Mouse (Mus musculus): ENCODE results near the gene Lgals7. TPM values are rescaled to one million over a fixed set of nuclear protein-coding genes. Genes with fewer than 3 reads are reported as not detected.

The Lgals7 gene
- total RNA-seq, 1 experiment, result 0.89 TPM

DNA sequence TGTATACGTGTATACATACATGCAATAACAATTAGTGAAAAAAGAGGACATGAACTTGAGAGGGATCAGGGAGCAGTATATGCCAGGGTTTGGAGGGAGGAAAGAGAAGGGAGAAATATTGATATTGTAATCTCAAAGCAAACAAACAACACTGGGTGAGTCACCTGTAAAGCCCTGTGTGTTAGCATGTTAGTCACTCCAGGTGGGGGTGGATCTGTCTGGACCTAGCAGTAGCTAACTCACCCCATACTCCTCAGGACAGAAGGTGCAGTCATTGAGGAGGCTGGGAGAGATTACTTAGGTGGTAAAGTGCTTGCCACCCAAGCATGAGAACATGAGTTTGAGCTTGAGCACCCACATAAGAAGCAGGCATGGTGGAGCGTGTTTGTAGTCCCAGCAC, 3.7 kb upstream of the Lgals7 start:
- in situ Hi-C loops (cut with MboI; ENCODE audit: low sequenced_read_pairs in 2 of 2, unreplicated experiment in 2 of 2), result no loop called here
- Histone ChIP-seq H3K4me3 (ENCODE audit: insufficient read depth in 1 of 2, low read depth in 1 of 2, low read length in 2 of 2, poor library complexity in 1 of 2, severe bottlenecking in 1 of 2) (no peak overlapping the region), H3K36me3 (ENCODE audit: control insufficient read depth, insufficient read depth, low read length, poor library complexity, severe bottlenecking) (no peaks in the 10 kb centered on the region), H3K27ac (ENCODE audit: insufficient read depth, low read depth, low read length, poor library complexity, severe bottlenecking) (no peak overlapping the region), H3K4me1 (ENCODE audit: control insufficient read depth in 2 of 2, insufficient read depth in 2 of 2, low read length in 2 of 2, poor library complexity in 1 of 2) (peaks cover 0 to 10% of the 10 kb centered on the region in 2 experiments; a peak in 1 of 4 replicates), H3K9ac (ENCODE audit: insufficient read depth, low read depth, low read length, poor library complexity, severe bottlenecking) (no peak overlapping the region), H3K9me3 (ENCODE audit: control insufficient read depth, insufficient read depth, low read depth, low read length) (no peaks in the 10 kb centered on the region)
- TF ChIP-seq CHD2 (IDR thresholded peaks at IDR 0.05; ENCODE audit: low read depth, low read length), result no peak
- no peak for TF ChIP-seq ZC3H11A (IDR thresholded peaks at IDR 0.05; ENCODE audit: borderline replicate concordance, low read depth, low read length)
- TF ChIP-seq MAFK (IDR thresholded peaks at IDR 0.05; ENCODE audit: insufficient read depth, low read depth, low read length), result no peak
- no peak for TF ChIP-seq HCFC1 (IDR thresholded peaks at IDR 0.05; ENCODE audit: borderline replicate concordance, insufficient read depth, low read length)
- TF ChIP-seq ZNF384 (IDR thresholded peaks at IDR 0.05; ENCODE audit: low read depth, low read length), result no peak
- DNase-seq (ENCODE audit: low read depth, low spot score), result no peak

DNA sequence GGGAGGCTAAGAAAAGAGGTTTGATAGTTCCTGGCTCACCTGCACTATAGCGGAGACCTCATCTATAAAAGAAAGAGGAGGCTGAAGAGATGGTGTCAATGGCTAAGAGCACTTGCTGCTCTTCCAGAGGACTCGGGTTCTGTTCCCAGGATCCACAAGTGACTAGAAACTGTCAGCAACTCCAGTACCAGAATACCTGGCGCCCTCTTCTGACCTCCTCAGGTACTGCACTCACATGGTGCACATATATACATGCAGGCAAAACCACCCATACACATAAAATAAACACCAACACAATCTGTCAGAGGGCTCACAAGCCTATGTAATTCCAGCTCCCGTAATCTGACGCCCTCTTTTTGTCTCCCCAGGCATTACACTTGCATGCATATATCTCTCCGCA, 2.8 kb upstream of the Lgals7 start:
- H3K36me3 ChIP-seq (ENCODE audit: control insufficient read depth, insufficient read depth, low read length, poor library complexity, severe bottlenecking), result no peaks in the 10 kb centered on the region
- H3K9ac ChIP-seq (ENCODE audit: insufficient read depth, low read depth, low read length, poor library complexity, severe bottlenecking), result no peak overlapping the region
- in situ Hi-C loops (cut with MboI; ENCODE audit: low sequenced_read_pairs in 2 of 2, unreplicated experiment in 2 of 2), result no loop called here
- H3K9me3 ChIP-seq (ENCODE audit: control insufficient read depth, insufficient read depth, low read depth, low read length), result no peaks in the 10 kb centered on the region
- no peak overlapping the region for H3K4me3 ChIP-seq (ENCODE audit: insufficient read depth in 1 of 2, low read depth in 1 of 2, low read length in 2 of 2, poor library complexity in 1 of 2, severe bottlenecking in 1 of 2)
- peaks cover 0 to 10% of the 10 kb centered on the region in 2 experiments; a peak in 1 of 4 replicates for H3K4me1 ChIP-seq (ENCODE audit: control insufficient read depth in 2 of 2, insufficient read depth in 2 of 2, low read length in 2 of 2, poor library complexity in 1 of 2)
- H3K27ac ChIP-seq (ENCODE audit: insufficient read depth, low read depth, low read length, poor library complexity, severe bottlenecking), result no peak overlapping the region
- peak; percentile 51 for DNase-seq (ENCODE audit: low read depth, low spot score)
- no peak for TF ChIP-seq MAFK (IDR thresholded peaks at IDR 0.05; ENCODE audit: insufficient read depth, low read depth, low read length)
- 0 out of 2 replicates have a peak, but pooled peaks have one; percentile 27 for TF ChIP-seq ZC3H11A (IDR thresholded peaks at IDR 0.05; ENCODE audit: borderline replicate concordance, low read depth, low read length)

DNA sequence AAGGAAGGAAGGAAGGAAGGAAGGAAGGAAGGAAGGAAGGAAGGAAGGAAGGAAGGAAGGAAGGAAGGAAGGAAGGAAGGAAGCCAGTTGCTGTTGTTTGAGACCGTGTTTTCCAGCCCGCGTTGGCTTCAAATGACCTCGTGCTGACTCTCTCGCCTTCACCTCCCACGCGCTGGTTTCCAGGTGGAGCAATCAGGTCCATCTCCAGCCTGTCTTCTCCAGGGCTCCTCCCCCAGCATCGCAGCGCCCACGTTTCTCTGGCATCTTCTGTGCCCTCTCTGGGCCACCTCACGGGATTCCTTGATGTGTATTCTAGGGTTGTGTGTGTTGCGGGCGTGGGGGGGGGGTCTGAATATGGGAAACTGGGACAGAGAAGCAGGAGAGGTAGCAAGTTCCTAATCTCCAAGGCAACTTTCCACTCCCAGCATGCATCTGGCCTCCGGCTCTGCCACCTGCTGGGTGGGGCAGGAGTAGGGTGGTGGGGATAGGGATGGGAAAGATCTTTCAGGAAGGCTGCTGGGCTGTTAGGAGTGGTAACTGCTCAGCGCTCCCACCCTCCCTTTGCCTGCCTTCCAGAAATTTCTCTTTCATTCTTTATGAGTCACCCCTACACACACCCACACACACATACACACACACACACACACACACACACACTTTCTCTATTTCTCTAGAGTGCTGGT, 695 bp upstream of the Lgals7 start:
- no peaks in the 10 kb centered on the region for H3K9me3 ChIP-seq (ENCODE audit: control insufficient read depth, insufficient read depth, low read depth, low read length)
- H3K4me1 ChIP-seq (ENCODE audit: control insufficient read depth in 2 of 2, insufficient read depth in 2 of 2, low read length in 2 of 2, poor library complexity in 1 of 2), result peaks cover 0 to 14% of the 10 kb centered on the region in 2 experiments; a peak in 1 of 4 replicates
- in situ Hi-C loops (cut with MboI; ENCODE audit: low sequenced_read_pairs in 2 of 2, unreplicated experiment in 2 of 2), result no loop called here
- H3K36me3 ChIP-seq (ENCODE audit: control insufficient read depth, insufficient read depth, low read length, poor library complexity, severe bottlenecking), result no peaks in the 10 kb centered on the region
- H3K9ac ChIP-seq (ENCODE audit: insufficient read depth, low read depth, low read length, poor library complexity, severe bottlenecking), result no peak overlapping the region
- DNase-seq (ENCODE audit: low read depth, low spot score), result no peak
- no peak overlapping the region for H3K4me3 ChIP-seq (ENCODE audit: insufficient read depth in 1 of 2, low read depth in 1 of 2, low read length in 2 of 2, poor library complexity in 1 of 2, severe bottlenecking in 1 of 2)
- TF ChIP-seq CHD2 (IDR thresholded peaks at IDR 0.05; ENCODE audit: low read depth, low read length), result no peak
- no peak for TF ChIP-seq HCFC1 (IDR thresholded peaks at IDR 0.05; ENCODE audit: borderline replicate concordance, insufficient read depth, low read length)
- TF ChIP-seq MAFK (IDR thresholded peaks at IDR 0.05; ENCODE audit: insufficient read depth, low read depth, low read length), result no peak
- TF ChIP-seq ZNF384 (IDR thresholded peaks at IDR 0.05; ENCODE audit: low read depth, low read length), result no peak
- no peak for TF ChIP-seq ZC3H11A (IDR thresholded peaks at IDR 0.05; ENCODE audit: borderline replicate concordance, low read depth, low read length)
- H3K27ac ChIP-seq (ENCODE audit: insufficient read depth, low read depth, low read length, poor library complexity, severe bottlenecking), result no peak overlapping the region

DNA sequence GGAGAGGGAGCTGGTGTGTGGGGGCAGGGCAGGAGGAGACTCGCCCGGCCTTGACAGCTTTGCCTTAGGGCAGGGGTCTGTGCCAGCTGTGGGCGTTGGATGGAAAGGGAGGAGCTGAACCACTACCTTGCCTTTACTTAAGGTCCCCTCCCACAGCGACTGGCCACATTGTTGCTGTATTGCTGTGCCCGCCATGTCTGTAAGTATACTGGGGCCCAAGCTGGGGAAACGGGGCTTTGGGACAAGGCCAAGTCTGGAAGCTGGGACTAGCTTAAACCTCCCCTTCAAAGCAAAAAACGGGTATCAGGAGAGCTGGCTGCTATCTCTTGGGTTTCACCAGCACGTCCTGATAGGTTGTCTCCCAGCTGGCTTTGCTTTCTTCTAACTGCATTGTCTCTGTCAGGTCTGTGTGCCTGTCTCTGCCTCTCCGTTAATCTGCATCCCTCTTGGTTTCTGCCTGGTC, 666 bp downstream of the Lgals7 start:
- TF ChIP-seq CHD2 (IDR thresholded peaks at IDR 0.05; ENCODE audit: low read depth, low read length), result no peak
- Histone ChIP-seq H3K9me3 (ENCODE audit: control insufficient read depth, insufficient read depth, low read depth, low read length) (no peaks in the 10 kb centered on the region), H3K36me3 (ENCODE audit: control insufficient read depth, insufficient read depth, low read length, poor library complexity, severe bottlenecking) (no peaks in the 10 kb centered on the region), H3K4me3 (ENCODE audit: insufficient read depth in 1 of 2, low read depth in 1 of 2, low read length in 2 of 2, poor library complexity in 1 of 2, severe bottlenecking in 1 of 2) (no peak overlapping the region), H3K4me1 (ENCODE audit: control insufficient read depth in 2 of 2, insufficient read depth in 2 of 2, low read length in 2 of 2, poor library complexity in 1 of 2) (peaks cover 0 to 14% of the 10 kb centered on the region in 2 experiments; a peak in 1 of 4 replicates), H3K9ac (ENCODE audit: insufficient read depth, low read depth, low read length, poor library complexity, severe bottlenecking) (no peak overlapping the region), H3K27ac (ENCODE audit: insufficient read depth, low read depth, low read length, poor library complexity, severe bottlenecking) (no peak overlapping the region)
- in situ Hi-C loops (cut with MboI; ENCODE audit: low sequenced_read_pairs in 2 of 2, unreplicated experiment in 2 of 2), result no loop called here
- DNase-seq (ENCODE audit: low read depth, low spot score), result no peak

All from ES-E14 (cell line).